Mouse (Mus musculus): ENCODE results near the gene Slc23a4.

Slc23a4 gene

GRCm38 (mm10) chr6:34988081-34988761, at the start of gene Slc23a4:
TSS of gene Slc23a4 (minus strand) at chr6:34988404.
- DNase-seq (ENCODE audit: low spot score in 2 of 2) = no peak

- no peak for DNase-seq (ENCODE audit: low spot score in 2 of 2)
Measured at GRCm38 (mm10) chr6:35033341-35033740, 45.1 kb upstream of the Slc23a4 start.

GRCm38 (mm10) chr6:35032704-35033103, 44.5 kb upstream of the Slc23a4 start:
- no peak for DNase-seq (ENCODE audit: low spot score in 2 of 2)

- DNase-seq (ENCODE audit: low spot score in 2 of 2) = no peak
Measured at GRCm38 (mm10) chr6:35030811-35031210, 42.6 kb upstream of the Slc23a4 start.

GRCm38 (mm10) chr6:35030226-35030625, 42.0 kb upstream of the Slc23a4 start:
- DNase-seq (ENCODE audit: low spot score in 2 of 2) = no peak

GRCm38 (mm10) chr6:35028023-35028422, 39.8 kb upstream of the Slc23a4 start:
- no peak for DNase-seq (ENCODE audit: low spot score in 2 of 2)

- DNase-seq (ENCODE audit: low spot score in 2 of 2) = no peak
Measured at GRCm38 (mm10) chr6:35027257-35027656, 39.1 kb upstream of the Slc23a4 start.

- no peak for DNase-seq (ENCODE audit: low spot score in 2 of 2)
Measured at GRCm38 (mm10) chr6:35016624-35017023, 28.4 kb upstream of the Slc23a4 start.

GRCm38 (mm10) chr6:35011953-35012352, 23.7 kb upstream of the Slc23a4 start:
- no peak for DNase-seq (ENCODE audit: low spot score in 2 of 2)

- no peak for DNase-seq (ENCODE audit: low spot score in 2 of 2)
Measured at GRCm38 (mm10) chr6:35010705-35011104, 22.5 kb upstream of the Slc23a4 start.

- no peak for DNase-seq (ENCODE audit: low spot score in 2 of 2)
Measured at GRCm38 (mm10) chr6:35002261-35002669, 14.1 kb upstream of the Slc23a4 start.

- no peak for DNase-seq (ENCODE audit: low spot score in 2 of 2)
Measured at GRCm38 (mm10) chr6:34999101-34999500, 10.9 kb upstream of the Slc23a4 start.

- no peak for DNase-seq (ENCODE audit: low spot score in 2 of 2)
Measured at GRCm38 (mm10) chr6:34996496-34996895, 8.3 kb upstream of the Slc23a4 start.

- peak; percentile 75 to 89 for DNase-seq (ENCODE audit: low spot score in 2 of 2)
Measured at GRCm38 (mm10) chr6:34995265-34995681, 7.1 kb upstream of the Slc23a4 start.

- no peak for DNase-seq (ENCODE audit: low spot score in 2 of 2)
Measured at GRCm38 (mm10) chr6:34994692-34995091, 6.5 kb upstream of the Slc23a4 start.

GRCm38 (mm10) chr6:34989263-34989662, 1.1 kb upstream of the Slc23a4 start:
- DNase-seq (ENCODE audit: low spot score in 2 of 2) = no peak

- DNase-seq (ENCODE audit: low spot score in 2 of 2) = no peak
Measured at GRCm38 (mm10) chr6:34987085-34987645, 1.0 kb downstream of the Slc23a4 start.

GRCm38 (mm10) chr6:34980661-34981060, 7.5 kb downstream of the Slc23a4 start:
- no peak for DNase-seq (ENCODE audit: low spot score in 2 of 2)

- no peak for DNase-seq (ENCODE audit: low spot score in 2 of 2)
Measured at GRCm38 (mm10) chr6:34979291-34979690, 8.9 kb downstream of the Slc23a4 start.

GRCm38 (mm10) chr6:34971181-34971580, 17.0 kb downstream of the Slc23a4 start:
- DNase-seq (ENCODE audit: low spot score in 2 of 2) = no peak

- no peak for DNase-seq (ENCODE audit: low spot score in 2 of 2)
Measured at GRCm38 (mm10) chr6:34965819-34966539, 22.2 kb downstream of the Slc23a4 start.

GRCm38 (mm10) chr6:34964550-34964949, 23.7 kb downstream of the Slc23a4 start:
- no peak for DNase-seq (ENCODE audit: low spot score in 2 of 2)

- DNase-seq (ENCODE audit: low spot score in 2 of 2) = no peak
Measured at GRCm38 (mm10) chr6:34959131-34959530, 29.1 kb downstream of the Slc23a4 start.
